Mouse (Mus musculus) large intestine, adult 2 months (tissue): Measurements from ENCODE around the gene Mmp9. TPM values are rescaled to one million over a fixed set of nuclear protein-coding genes. Genes with fewer than 3 reads are reported as not detected.

ENCODE experiments used
- DNase-seq: peaks from one replicate; pipeline ENCODE4 v3.0.0-alpha.2; 2012; ENCODE audit warnings: low read depth, low spot score
- WGBS: fragments of 180-500 bp; shearing (Covaris S2); methylation state at CpG from one replicate; pipeline ENCODE4 v1.1.7; 2018; 5-methylcytosine and 5-hydroxymethylcytosine counted together
- polyA plus RNA-seq: library from polyadenylated mRNA; depleted of rRNA; stranded (reverse); fragments of >200 nt; gene quantifications from 2 replicates; pipeline ENCODE4 v1.2.3, GENCODE M21; 2012

Mmp9 gene
- polyA plus RNA-seq, 1 experiment = 6.9 TPM

GRCm38 (mm10) chr2:164911086-164912048, 29.2 kb upstream of the Mmp9 start, which contains the start of gene Zfp335:
TSS of gene Zfp335 (minus strand) at chr2:164911757.
- peak; percentile 70 for DNase-seq

GRCm38 (mm10) chr2:164912151-164912550, 28.4 kb upstream of the Mmp9 start:
- 2% methylated on average over 12 of the region's 12 CpGs for WGBS
- peak; percentile 33 for DNase-seq

More at GRCm38 (mm10) chr2:164911086-164912048, 29.2 kb upstream of the Mmp9 start, which contains the start of gene Zfp335:
- under 1% methylated on average over 86 of the region's 91 CpGs for WGBS

DNA sequence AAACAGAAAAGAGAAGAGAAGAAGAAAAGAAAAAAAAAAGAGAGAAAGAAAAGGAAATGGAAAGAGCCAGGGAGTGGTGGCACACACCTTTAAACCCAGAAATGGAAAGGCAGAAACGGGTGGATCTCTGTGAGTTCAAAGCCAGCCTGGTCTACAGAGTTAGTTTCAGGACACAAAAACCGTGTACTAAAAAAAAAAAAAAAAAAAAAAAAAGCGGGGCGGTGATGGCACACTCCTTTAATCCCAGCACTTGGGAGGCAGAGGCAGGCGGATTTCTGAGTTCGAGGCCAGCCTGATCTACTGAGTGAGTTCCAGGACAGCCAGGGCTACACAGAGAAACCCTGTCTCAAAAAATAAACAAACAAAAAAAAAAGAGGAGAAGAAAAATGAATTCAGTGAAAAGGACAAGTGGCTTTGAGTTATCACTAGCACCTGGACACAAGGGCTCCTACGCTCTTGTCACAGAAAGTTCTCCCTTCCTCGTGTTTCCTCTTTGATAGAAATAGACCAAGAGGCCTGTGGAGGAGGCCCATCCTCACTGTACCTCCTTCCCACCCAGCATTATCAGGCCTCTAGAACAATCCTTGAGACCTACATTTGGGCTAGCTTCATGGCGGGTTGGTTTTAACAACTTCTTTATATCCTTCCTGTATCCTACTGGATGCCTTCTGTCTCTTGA, 27.7 kb upstream of the Mmp9 start:
- 73% methylated on average over 7 of the region's 9 CpGs for WGBS
- no peak for DNase-seq

DNA sequence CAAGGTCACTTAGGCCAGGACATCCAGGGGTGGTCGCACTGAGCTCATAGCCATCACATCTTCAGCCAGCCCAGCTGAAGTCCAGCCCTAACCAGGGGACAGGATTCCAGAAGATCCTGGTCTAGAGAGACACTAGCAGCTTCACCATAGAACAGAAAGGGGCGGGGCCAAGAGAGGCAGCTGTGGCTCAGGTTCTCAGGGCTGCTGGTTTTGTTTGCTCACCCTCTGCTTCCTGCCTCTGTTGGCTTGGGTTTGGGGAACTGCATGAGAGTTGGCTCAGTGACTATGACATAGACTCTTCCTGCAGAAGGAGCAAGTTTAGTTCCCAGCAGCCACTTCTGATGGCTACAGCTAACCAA, 27.2 kb upstream of the Mmp9 start:
- DNase-seq = peak; percentile 45
- 34% methylated on average over 2 of the region's 2 CpGs for WGBS

DNA sequence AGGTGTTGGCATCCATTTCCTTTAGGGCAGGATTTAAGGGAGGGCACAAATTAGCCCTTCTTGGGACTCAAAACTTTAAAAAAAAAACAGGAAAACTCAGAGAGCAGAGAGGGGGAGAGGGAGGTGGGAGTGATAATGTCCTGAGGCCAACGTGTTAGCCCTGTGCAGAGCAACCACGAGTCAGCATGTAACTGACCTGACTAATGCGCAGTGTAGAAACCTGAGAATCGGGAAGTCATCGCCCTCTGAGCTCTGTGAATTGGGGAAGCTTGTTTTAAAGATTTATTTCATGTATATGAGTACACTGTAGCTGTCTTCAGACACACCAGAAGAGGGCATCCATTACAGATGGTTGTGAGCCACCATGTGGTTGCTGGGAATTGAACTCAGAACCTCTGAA, 23.8 kb upstream of the Mmp9 start:
- 70% methylated on average over 5 of the region's 5 CpGs for WGBS
- DNase-seq = no peak

- WGBS = 33% methylated on average over 10 of the region's 10 CpGs
- DNase-seq = peak; percentile 55
Observed at GRCm38 (mm10) chr2:164917371-164917770, 23.2 kb upstream of the Mmp9 start.

DNA sequence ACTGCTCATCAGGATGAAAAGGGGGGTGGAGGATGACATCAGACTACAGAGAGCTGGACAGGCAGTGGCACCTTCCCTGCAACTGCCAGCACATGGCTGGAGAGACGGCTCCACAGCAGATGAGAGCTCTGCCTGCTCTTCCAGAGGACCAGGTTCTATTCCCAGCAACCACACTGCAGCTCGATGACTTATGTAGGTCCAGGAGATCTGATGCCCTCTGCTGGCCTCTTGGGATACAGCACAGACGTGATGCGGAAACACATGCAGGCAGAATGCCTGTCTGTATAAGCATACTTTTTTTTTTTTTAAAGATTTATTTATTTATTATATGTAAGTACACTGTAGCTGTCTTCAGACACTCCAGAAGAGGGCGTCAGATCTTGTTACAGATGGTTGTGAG, 22.3 kb upstream of the Mmp9 start:
- 67% methylated on average over 5 of the region's 5 CpGs for WGBS

GRCm38 (mm10) chr2:164921984-164922383, 18.6 kb upstream of the Mmp9 start:
- no peak for DNase-seq
- WGBS = 65% methylated on average over 7 of the region's 7 CpGs

More for the DNA sequence above, 22.3 kb upstream of the Mmp9 start:
- no peak for DNase-seq

GRCm38 (mm10) chr2:164923291-164923690, 17.3 kb upstream of the Mmp9 start:
- DNase-seq = no peak

GRCm38 (mm10) chr2:164924100-164924857, 16.3 kb upstream of the Mmp9 start:
- WGBS = 35% methylated on average over 11 of the region's 11 CpGs
- DNase-seq = peak; percentile 51

More at GRCm38 (mm10) chr2:164923291-164923690, 17.3 kb upstream of the Mmp9 start:
- 87% methylated on average over 4 of the region's 4 CpGs for WGBS

DNA sequence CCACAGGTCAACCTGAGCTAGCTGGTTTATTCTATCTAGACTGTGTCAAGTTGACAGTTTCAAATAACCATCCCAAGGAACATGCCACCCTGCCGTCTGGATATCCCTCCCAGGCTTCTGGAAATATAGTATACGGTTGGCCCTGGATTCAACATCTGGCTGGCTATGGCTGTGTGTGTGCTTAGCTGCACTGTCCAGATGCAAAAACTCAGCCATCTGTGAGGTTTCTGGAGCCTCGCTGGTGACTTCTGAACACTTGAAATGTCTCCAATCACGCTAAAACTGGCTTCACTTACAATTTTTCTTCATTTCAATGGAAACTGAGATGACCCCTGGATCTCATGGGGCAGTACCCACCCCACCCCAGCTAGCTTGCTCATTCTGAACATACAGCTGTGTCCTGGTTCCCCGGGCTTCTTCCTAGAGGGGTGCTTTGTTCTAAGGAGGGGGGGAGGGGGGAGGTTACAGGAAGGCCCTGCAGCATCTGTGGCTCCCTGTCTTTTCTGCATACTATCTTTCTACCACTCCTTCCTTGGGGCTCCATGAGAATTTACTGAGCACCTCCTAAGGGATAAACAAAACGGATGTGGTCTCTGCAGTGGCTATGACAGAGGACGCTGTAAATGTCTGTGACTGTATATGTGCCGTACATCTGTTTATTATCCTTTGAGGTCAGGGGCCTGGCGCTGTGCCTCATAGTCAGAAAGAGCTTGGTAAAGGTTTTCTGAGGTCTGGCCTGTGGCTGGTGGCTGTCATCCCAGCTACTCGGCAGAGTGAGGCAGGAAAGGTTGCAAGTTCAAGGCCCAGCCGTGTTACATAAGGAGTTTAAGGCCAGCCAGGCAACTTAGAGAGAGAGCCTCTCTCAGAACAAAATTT, 9.6 kb upstream of the Mmp9 start:
- WGBS = 45% methylated on average over 11 of the region's 11 CpGs
- no peak for DNase-seq

DNA sequence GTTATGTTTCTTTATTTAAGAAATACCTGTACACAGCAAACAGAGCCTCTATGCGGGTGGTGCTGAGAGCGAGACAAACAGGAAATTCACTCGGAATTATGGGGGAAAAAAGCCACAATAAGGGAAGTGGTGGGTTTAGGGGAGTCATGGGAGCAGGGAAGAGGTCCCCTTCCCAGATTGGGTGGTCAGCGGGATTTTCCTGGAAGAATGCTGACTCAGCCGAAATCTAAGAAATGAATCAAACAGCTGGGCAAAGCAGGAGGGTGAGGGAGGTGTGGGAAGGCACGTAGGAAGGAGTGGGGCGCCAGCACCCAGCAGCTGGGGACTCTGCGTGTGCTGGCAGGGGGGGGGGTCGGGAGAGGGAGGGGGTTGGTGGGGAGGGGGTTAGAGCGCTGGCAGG, 7.0 kb upstream of the Mmp9 start:
- 45% methylated on average over 10 of the region's 10 CpGs for WGBS
- DNase-seq = no peak

- no peak for DNase-seq
- WGBS = 58% methylated on average over 4 of the region's 4 CpGs
Observed at GRCm38 (mm10) chr2:164935991-164936390, 4.6 kb upstream of the Mmp9 start.

DNA sequence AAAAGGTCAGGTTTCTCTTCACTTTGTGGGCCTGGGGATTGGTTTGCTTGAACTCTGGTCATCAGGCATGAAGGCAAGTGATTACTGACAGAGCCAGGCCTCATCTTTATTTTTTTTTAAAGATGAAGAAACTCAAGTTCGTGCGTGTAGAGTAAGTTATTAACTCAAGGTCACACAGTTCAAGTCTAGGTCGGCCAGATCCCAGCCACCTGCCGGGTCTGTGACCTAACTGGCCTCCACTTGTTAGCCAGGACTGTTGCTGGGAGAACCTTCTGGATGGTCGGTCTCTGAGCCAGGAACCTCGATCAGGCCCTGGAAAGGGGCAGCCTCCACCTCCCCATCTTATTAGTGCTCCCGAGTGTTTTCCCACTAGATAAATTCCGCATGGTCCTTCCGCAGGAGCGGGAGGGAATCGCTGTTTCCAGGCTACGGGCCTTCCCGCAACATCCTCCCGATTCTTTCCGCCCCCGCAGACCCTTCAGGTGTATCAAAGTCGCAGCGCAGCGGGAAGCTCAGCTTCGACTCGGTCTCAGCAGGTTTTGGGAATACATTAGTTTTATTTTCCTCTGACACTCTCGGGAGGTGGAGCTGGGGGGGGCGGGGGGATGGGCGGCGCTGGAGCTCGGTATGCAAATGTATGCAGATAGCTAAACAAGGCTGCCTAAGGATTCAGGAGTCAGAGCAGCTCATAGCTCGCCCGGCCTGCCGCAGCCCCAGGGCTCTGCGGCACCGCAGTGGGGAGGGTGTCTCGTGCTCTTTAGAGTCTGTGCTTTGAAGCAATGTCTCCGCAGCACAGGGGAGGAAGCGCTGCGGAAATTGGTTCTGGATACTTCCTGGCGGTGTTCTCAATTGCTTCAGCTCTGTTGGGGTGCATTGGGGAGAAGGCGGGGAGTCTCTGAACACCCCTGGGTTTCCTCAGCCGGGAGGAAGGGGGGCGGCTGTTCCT, 2.2 kb upstream of the Mmp9 start:
- no peak for DNase-seq

DNA sequence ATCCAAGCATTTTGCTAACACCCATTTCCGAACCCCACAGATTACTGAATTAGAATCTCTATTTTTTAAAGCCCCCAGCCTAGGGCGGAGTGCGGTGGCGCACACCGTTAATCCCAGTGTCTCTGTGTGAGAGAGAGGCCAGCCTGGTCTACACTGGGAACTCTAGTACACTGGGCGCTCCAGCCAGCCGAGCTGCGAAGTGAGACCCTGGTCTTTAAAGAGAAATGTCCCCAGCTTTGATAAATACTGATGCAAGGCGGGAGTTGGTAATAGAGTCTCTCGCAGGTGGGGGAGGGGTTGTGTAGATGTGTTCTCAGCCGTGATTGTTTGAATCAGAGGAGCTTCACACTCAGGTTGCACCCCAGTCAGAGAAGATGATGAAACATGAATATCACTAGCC, 1.5 kb upstream of the Mmp9 start:
- WGBS = 12% methylated on average over 11 of the region's 11 CpGs
- no peak for DNase-seq

More for the DNA sequence above, 2.2 kb upstream of the Mmp9 start:
- 7% methylated on average over 39 of the region's 39 CpGs for WGBS

GRCm38 (mm10) chr2:164942692-164943290, 2.2 kb downstream of the Mmp9 start:
- no peak for DNase-seq
- 24% methylated on average over 5 of the region's 5 CpGs for WGBS

DNA sequence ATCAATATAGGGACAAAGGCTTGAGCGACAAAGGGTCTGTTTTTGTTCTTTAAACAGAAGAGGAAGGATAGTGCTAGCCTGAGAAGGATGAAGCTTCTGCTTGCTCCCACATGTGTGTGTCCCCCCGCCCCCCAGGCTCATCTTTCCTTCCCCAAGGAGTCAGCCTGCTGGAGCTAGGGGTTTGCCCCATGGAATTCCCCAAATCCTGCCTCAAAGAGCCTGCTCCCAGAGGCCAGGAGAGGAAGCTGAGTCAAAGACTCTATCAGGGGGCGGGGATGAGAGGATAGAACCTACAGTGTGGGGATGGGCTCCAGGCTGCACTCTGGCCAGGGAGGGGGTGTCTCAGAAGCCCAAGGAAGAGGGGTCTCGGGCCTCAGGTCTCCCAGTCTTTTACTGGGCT, 6.9 kb downstream of the Mmp9 start:
- no peak for DNase-seq
- 39% methylated on average over 4 of the region's 4 CpGs for WGBS

- DNase-seq = no peak
- 3% methylated on average over 7 of the region's 7 CpGs for WGBS
Observed at GRCm38 (mm10) chr2:164947930-164948329, 7.3 kb downstream of the Mmp9 start.
